Mouse (Mus musculus) embryo, embryonic 10 days (tissue): ENCODE measurements at regions not wholly inside any gene's neighbourhood (a gene's known extent, or its start where the extent isn't known, plus 50 kb on each side); places are given as distances from the start of the nearest gene placed in this dataset.
A peak's percentile ranks its signal among the peaks of the same experiment; 100 is the strongest.
"Not testable (repeated sequence)": the region's sequence is repeated elsewhere in the genome, so short reads cannot be mapped to it uniquely, and the experiment has no call there.

Experiments
- DNase-seq: peaks from one replicate; pipeline ENCODE4 v3.0.0-alpha.2; 2015; ENCODE audit warnings: low spot score

DNA sequence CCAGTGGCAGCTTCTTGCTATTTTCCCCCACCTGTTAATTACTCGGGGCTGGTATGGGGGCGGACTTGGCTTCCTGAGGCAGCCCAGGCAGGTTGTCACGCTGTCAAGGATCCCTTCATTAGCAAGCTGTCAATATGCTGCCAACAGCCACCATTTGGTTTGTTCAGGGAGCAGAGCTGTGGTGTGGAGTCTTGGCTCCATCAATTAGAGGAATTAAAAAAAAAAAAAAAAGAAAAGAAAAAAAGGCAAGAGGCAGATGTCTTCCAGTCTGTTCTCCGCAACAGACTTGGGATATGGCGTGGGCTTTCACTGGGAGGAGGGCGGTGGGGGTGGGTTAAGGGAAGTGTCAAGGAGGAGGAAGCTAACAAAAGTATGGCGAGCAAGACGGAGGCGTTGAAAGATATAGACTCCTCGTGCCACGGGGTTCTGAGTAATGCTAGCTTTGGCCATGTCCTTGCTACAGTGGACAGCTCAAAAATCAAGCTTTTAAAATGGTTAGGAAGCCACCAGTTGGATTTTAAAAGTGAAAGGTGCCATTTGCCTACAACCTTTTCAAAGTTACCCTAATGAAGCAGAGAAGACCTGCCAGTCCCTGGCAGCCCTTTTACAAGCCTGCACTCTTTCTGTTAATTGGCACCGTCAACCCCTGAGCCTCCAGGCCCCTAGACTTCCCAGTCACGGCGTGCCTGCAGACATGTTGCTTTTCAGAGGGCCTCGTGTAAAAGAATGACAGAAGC lies 530.7 kb downstream of the Pdcd6ip start:
- no peak for DNase-seq

DNA sequence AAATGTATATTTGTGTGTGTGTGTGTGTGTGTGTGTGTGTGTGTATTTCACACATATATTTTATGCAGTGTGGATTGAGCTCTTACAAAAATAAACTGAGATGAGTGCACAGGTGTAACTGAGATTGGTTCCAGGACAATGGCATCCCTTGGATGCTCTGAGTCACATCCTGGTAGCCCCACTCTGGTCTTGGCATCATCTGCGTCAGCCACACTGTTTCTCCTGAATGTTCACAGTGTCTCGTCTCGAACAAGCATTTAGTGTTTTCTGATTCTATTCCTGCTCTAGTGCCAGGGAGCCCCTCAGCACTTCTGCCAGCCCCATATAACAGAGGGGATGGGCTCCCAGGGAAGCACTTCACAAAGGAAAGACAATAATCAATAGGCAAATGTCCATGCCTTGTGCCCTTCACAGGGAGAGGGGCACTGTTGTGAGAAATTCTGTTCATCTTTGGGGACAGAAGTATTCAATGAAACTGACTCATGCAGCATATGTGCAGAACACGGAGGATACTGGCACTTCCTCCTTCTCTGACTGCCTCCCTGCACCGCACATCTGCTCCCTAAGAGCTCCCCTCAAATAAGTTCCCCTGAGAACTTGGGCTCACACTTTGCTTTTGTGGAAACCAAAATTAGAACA lies 536.2 kb downstream of the Pdcd6ip start:
- DNase-seq = no peak

DNA sequence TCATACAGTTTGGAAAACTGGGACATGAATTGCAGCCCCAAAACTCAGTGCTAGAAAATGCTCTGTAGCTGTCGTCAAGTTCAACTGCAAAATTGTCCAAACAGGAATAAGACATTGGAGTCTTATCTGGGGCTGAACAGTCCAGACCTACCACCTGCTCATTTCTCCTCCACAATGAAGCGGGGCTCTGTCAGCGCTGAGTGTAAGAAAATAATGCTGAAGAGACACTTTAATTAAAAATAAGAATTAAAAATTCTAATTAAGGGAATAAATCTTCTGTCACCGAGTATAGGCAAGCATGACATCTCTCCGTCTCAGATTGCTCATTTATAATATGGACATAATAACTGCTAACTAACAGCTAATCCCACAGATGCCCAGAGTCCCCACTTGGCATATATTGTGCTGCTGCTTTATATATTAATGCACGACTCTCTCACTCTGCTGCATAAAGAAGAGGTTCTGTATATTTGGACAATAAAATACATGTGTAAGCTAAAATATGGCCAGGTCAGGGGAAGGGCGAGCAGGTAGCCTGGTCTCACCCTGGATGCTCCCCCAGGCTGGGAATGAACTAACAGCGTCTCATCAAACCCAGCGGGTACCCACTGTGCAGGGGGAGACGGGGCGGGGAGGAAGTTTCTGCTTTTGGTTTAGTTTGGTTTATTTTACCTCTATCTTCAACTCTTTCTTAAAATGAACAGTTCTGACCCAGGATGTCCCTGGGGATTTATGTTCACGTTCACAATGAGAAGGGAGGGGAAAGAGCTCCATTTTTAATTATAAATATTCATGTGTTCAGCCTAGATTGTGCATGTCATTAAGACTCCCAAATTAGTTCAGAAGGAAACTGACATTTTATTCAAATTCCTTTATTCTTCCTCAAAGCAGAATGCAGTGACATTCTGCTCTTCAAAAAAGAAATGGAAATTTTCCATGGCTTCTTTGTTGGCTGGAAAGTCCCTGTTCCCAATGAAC lies 544.9 kb downstream of the Pdcd6ip start:
- no peak for DNase-seq

DNA sequence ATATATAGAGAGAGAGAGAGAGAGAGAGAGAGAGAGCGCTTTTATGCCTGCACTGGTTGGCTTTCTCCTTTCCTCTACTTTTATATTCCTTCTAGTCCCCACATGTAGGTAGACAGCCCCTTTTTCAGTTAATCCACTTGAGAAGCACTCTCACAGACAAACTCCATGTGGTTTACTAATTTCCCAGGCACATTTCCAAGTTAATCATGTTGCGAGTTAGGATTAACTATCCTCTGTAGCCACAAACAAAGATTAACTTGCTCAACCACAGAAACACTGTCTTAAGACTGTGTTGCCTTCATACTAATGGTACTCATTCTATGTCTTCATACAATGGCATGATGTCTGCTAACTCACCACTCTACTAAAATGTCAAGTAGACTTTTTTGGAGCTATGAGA lies 548.0 kb downstream of the Pdcd6ip start:
- no peak for DNase-seq

DNA sequence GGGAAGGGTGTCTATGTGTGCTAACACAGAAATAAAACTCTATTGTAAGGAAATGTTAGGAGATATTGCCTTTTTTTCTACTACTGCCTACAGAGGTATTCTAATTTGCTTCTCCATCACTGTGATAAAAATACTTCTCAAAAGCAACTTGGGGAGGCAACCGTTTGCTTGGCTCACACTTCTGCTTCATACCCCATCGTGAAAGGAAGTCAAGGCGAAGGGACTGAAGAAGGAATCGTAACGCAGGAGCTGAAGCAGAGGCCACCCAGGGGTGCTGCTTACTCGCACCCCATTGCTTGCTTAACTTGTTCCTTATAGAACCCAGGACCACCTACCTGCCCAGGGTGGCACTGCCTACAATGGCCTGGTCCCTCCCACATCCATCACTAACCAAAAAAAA lies 550.0 kb downstream of the Pdcd6ip start:
- no peak for DNase-seq

DNA sequence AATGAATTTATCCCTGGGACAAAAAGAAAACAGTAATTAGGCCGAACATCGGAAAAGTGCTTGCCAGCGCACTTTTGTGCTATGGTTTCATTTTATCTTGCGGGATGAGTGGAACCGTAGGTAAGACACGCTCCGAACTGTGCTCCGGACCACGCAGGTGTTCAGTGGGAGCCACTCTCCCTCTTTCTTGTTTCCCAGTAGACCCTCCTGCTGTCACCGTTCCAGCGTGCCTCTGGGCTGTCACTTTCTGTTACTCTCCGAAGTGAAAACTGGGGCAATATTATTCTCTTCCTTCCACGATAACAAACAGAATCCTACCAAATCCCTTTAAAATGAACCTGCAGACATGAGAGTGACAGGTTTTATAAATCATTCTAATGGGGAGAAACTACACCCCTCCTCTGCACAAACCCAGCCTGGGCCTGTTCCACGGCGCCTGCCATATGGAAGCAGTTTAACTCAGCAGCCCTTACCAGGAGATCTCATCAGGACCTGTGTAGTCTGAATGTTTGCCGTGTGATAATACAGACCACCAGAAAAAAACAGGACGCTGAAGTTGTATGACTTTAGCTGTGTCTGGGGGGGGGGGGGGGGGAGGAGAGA lies 550.5 kb downstream of the Pdcd6ip start:
- no peak for DNase-seq

DNA sequence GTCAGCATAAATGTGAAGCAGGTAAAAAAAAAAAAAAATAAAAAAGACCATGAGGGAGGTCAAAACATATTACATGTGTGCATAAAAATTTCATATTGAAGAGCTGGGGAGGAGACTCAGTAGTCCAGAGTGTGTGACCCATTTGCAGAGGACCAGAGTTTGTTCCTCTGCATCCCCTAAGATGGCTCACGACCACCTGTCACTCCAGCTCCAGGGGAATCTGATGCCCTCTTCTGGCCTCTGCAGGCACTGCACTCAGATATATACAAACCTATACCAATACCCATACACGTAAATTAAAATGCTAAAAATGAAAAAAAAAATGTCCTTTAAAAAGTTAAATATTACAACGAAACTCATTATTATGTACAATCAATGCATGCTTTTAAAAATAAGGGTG lies 551.4 kb downstream of the Pdcd6ip start:
- DNase-seq = no peak

DNA sequence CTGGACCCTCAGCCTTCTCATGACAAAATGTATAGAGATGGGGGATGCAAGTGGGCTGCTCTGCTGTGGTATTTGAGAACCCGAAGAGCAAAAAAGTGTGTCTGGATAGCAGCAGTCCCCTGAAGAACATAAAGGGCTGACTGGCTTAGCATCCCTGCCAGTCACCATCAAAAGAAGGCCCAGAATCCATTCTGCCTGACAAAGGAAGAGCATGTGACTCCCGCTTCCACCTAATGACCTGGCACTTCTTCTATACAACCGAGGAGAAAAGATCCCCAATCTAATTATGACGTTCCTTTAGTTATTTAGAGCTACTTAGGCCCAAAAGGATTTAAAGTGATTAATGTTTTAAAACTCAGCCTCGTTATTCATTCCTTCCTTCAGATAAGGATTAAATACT lies 559.0 kb downstream of the Pdcd6ip start:
- DNase-seq = no peak

DNA sequence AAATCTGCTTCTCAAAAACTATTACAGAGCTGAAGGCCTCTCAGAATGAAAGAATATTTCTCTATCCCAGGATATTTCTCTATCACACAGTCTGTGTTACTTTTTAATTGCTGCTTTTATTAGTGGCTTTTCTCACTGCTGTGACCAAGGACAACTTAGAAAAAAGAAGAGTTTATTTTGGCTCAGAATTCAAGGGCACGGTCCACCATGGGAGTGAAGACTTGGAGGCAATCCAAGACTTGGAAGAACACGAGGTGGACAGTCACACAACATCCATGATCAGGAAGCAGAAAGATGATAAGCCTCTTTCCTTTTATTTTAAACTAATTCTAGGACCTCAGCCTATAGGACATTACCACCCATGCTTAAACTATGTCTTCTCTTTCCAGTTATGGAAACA lies 561.5 kb downstream of the Pdcd6ip start:
- no peak for DNase-seq

DNA sequence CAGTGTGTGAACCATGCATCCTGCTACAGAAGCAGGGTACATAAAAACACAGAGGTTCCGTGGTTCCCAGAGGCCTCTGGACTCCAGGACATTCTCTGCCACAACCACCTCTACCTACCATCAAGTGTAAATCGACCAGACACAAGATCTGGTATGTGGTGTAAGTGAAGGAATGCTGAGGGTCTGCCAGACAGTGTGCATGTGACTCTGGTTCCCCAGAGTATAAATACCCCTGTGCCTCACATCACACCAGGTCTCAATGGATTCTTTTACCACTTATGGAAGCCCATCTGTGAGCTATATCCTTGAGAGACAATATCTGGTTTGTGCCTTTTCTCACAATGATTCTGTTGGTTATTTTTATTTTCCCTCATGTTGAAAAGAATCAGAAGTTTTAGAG lies 563.0 kb downstream of the Pdcd6ip start:
- no peak for DNase-seq

DNA sequence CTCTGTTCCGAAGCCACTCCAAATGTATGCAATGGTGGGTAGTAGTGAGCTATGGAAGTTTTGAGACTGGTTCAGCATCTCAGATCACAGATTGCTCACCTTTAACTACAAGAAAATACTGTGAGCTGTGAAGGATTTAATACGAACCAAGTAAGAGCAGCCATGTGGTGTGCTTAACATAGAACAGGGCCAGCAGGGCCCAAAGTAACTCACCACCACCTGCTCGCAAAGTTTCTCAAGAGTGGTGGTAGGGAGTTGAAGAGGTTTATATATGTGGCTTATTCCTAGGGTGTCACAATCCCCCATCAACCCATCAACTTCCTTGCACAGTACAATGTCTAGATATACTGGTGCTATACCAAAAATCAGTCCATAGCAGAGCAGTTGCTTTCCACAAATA lies 573.4 kb downstream of the Pdcd6ip start:
- DNase-seq = no peak

DNA sequence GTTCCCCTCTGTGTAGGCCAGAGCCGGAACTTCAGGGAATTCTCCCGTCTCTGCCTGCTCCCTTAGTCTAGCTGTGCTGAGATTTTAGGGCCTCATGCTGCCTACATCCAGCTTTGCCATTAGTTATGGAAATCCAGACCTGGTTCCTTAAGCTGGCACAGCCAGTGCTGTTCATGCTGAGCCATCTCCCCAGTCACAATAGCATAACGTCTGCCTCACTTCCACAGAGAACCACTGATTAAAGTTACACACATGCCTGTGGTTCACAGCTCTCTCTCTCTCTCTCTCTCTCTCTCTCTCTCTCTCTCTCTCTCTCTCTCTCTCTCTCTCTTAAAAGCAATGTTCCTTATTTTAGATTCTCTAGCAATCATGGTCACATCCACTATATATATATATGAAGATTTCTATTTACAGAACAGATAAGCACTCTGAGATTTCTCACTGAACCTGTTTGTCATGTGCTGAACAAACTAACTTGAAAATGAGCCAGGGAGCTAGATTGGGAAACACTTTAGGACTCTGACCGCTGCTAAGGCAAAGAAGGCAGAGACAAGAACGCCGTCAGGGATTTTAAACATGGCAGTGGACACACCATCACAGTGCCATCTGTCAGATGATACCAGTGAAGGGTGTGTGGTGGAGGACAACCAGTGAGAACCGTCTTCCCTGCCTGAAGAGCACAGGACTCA lies 584.9 kb downstream of the Pdcd6ip start:
- no peak for DNase-seq

DNA sequence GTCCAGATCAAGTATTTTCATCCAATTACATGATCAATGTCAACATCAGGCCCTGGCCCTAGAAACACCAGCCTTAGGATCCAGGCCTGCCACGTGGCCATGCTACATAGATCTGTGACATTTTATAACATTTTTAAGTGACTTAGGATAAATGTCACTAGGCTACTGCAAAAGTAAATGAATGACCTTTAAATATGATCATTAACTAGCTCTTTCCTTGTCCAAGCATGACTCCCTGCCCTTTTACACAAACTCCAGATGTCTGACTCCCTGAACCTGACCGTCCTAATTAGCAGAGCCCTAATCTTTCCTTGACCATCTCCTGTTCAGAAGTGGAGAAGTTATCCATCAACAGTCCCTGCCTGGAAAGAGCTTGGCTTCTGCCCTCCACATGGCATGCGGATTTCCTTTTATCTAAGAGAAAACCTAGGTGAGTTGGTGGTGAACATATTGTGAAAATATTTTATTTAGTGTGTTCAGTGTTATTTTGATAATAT lies 585.8 kb downstream of the Pdcd6ip start:
- DNase-seq = peak; percentile 21

DNA sequence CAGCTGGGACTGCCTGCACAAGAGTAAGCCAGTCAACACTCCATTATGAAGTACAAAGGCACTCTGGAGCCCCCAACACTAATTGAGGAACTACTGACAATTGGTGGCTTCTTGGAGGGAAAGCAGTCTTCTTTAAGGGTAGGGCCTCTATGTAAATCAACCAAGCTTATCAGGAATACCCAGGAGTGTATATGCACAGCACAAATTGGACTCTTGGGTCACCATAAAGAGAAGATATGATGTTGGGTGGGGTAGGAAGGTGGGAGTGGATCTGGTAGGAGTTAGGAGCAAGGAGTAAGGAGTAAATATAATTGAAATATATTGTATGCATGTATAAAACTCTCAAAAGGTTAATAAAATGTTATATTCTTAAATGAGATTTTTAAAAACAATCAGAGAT lies 587.7 kb downstream of the Pdcd6ip start:
- DNase-seq = no peak

DNA sequence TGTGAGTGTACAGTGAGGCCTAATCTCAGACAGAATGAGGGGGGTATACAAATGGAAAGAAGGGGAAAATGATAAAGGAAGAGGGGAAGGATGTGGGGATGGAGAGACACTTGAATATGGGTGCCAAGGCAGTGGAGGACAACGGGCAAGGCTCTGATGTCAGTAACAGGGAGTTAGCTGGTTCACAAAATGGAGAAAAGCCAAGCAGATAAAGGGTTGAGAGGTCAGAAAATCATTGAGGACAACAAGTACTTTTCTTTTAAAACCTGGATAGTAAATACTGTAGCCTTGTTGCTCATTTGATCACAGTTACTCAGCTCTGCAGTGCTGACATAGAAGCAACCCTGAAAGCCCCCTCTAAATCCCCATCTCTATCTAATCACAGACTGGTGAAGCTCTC lies 588.3 kb downstream of the Pdcd6ip start:
- DNase-seq = no peak

DNA sequence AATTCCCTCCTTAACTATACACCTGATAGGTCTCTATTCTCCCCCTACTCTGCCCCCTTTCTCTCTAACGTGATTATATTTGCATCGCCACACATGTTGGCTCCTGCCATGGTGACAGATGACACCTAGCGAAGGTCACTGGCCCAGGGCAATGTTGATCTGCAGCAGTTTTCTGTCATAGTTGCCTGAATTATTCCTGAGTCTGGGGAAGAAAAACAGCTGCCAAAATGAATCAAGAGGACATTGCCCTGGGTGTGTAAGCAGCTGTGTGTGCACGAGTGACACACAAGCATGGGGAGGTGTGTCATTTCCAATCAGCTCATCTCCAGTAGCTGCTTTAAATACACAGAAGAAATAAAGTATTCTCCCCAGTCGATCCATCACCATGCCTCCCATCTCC lies 592.5 kb downstream of the Pdcd6ip start:
- peak; percentile 20 for DNase-seq

DNA sequence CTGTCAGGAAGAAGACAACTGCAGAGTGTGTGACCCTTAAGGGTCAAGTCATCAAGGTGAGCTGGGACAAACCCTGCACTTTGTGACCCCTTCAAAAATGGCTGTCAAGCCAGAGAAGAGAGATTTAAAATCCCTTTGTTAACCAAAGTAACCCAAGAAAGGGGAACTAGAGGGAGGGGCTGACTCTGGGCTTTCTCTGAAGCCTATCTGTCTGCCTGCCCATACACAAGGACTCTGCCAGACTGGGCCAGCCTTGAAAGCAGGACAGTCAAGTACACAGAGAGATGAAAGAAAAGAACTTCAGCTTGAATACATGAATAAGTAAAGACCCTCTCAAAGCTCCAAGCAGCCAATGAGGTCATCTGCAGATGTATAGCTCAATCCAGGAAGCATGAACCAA lies 595.3 kb downstream of the Pdcd6ip start:
- DNase-seq = no peak

DNA sequence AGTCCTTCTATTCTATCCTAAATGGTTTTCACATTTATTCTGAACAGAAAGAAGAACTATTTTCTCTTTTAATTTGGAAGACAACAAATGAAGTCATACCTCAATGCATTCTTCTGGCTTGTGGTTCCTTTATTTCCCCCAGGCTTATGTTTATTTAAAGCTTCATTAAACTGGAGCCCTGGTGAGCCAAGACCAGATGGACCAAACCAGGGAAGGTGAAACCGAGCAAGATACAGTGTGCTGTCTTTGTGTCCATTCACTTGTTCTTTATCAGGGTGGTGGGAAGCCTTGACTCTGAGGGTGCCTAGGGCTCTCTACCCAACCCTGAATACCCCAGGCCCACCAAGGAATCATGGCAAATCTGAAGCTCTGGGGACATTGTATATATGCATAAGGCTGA lies 606.3 kb downstream of the Pdcd6ip start:
- DNase-seq = no peak

DNA sequence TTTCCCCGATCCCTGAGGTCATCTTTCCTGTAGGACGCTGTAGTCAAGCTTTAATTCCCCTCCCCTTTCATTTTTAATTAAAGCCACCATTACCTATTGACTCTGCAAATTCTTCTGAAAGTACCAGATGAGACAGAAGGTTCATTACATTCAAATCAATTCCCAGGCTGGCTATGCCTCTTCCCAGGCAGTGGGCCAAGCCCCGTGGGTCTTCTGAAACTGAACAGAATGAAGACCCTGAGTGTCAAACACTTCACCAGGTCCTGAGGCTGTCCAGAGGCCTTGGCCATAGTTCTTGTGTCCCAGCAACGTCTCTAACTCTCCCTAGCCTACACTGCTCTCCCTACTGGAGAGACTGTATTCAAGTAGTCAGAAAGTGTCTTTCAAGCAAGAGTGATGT lies 607.4 kb downstream of the Pdcd6ip start:
- no peak for DNase-seq

DNA sequence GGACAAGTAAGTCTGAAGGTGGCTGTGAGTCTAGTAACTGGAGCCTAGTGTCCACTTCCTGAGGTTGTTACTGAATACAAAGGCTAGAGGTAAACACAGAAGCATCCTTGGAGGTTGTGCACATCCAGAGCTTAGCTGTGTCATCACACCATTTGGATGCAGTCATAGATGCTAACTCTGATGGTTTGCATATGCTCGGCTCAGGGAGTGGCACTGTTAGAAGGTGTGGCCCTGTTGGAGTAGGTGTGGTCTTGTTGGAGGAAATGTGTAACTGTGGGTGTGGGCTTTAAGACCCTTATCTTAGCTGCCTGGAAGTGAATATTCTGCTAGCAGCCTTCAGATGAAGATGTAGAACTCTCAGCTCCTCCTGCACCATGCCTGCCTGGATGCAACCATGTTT lies 612.6 kb downstream of the Pdcd6ip start:
- DNase-seq = not testable (repeated sequence)

DNA sequence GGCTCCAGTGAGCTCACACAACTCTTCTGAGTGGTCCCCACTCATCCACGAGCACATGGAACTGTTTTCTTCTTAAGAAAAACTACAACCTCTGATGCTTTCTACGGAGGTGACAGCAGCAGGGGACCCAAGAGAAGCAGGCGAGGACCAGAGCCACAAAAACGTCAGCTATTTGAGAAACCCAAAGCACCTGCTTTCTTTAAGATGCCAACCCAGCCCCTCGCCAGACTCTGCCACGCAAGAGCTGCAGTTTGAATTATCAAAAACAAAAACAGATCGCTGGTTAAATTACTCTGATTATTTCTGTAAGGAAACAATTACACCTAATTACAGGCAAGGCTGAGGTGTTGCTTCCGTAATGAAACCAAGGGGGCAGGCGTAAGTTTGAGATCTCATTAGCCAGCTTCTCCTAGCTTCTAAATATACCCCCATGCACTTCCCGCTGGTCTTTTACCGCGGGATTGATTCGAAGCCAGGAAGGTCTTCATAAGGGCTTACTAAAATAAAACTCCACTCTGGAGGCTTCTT lies 614.1 kb downstream of the Pdcd6ip start:
- no peak for DNase-seq
